Mouse (Mus musculus): ENCODE data around the gene Strn4. TPM values are rescaled to one million over a fixed set of nuclear protein-coding genes. Genes with fewer than 3 reads are reported as not detected.

The Strn4 gene
- polyA plus RNA-seq, 1 experiment from 2014 or later, result 32.8 TPM

GRCm38 (mm10) chr7:16810920-16811648, 4.6 kb upstream of the Strn4 start:
- H3K27ac ChIP-seq, result no peak overlapping the region
- H3K4me3 ChIP-seq (replicated peaks), result peak overlapping the region; percentile 27
- DNase-seq, result no peak
- H3K9me3 ChIP-seq (replicated peaks), result no peaks in the 10 kb centered on the region
- H3K4me2 ChIP-seq, result peak overlapping the region; percentile 62
- peaks cover 4% of the 10 kb centered on the region; the same call in 1 of the 2 replicates for H3K36me3 ChIP-seq
- peak; percentile 9; the same call in 1 of the 2 replicates for ATAC-seq (ENCODE audit: low read depth)
- H3K9ac ChIP-seq, result peak overlapping the region; percentile 17; the same call in 1 of the 2 replicates
- H3K27me3 ChIP-seq, result peaks cover 26% of the 10 kb centered on the region
- H3K4me1 ChIP-seq (replicated peaks), result peaks cover 30% of the 10 kb centered on the region
- WGBS (ENCODE audit: insufficient replicate concordance), result 24% methylated on average over 90 of the region's 90 CpGs

DNA sequence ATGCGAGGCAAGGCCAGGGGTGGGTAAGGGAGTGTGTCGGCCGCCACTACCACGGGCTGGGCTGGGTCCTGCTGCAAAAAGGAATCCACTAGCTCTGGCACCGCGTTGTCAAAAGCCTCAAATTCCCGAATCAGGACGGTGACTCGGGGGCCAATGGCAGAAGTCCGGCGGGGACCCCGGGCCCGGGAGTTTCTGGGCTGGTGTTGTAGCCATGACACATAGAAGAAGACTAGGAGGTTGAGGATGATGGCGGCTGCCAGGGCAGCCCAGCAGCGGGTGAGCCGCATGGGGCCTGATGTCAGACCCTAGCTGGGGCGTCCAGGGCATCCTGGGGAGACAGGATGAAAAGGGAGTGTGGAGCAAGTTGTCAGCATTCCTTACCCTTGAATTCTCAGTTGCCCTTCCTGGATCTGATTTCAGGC, 4.0 kb upstream of the Strn4 start:
- H3K9ac ChIP-seq, result no peak overlapping the region
- peak overlapping the region; percentile 62 for H3K4me2 ChIP-seq
- peaks cover 30% of the 10 kb centered on the region for H3K4me1 ChIP-seq (replicated peaks)
- 47% methylated on average over 17 of the region's 17 CpGs for whole genome bisulfite sequencing (ENCODE audit: insufficient replicate concordance)
- H3K27me3 ChIP-seq, result peaks cover 26% of the 10 kb centered on the region
- peaks cover 4% of the 10 kb centered on the region; the same call in 1 of the 2 replicates for H3K36me3 ChIP-seq
- no peaks in the 10 kb centered on the region for H3K9me3 ChIP-seq (replicated peaks)
- ATAC-seq (ENCODE audit: low read depth), result no peak
- DNase-seq, result no peak
- H3K4me3 ChIP-seq (replicated peaks), result peak overlapping the region; percentile 27
- no peak overlapping the region for H3K27ac ChIP-seq

- peaks cover 4% of the 10 kb centered on the region; the same call in 1 of the 2 replicates for H3K36me3 ChIP-seq
- no peak overlapping the region for H3K27ac ChIP-seq
- peaks cover 26% of the 10 kb centered on the region for H3K27me3 ChIP-seq
- H3K4me1 ChIP-seq (replicated peaks), result peaks cover 38% of the 10 kb centered on the region
- no peak for DNase-seq
- ATAC-seq (ENCODE audit: low read depth), result no peak
- no peak overlapping the region for H3K4me3 ChIP-seq (replicated peaks)
- H3K9me3 ChIP-seq (replicated peaks), result no peaks in the 10 kb centered on the region
- 59% methylated on average over 2 of the region's 2 CpGs for WGBS (ENCODE audit: insufficient replicate concordance)
- H3K4me2 ChIP-seq, result no peak overlapping the region
- no peak overlapping the region for H3K9ac ChIP-seq
Measured at GRCm38 (mm10) chr7:16812505-16812904, 3.2 kb upstream of the Strn4 start.

- H3K9me3 ChIP-seq (replicated peaks), result no peaks in the 10 kb centered on the region
- H3K36me3 ChIP-seq, result peaks cover 8% of the 10 kb centered on the region
- H3K4me1 ChIP-seq (replicated peaks), result peaks cover 65% of the 10 kb centered on the region
- peaks cover 13% of the 10 kb centered on the region for H3K27me3 ChIP-seq
- H3K4me2 ChIP-seq, result peak overlapping the region; percentile 88
- peak; percentile 73 for ATAC-seq (ENCODE audit: low read depth)
- DNase-seq, result peak; percentile 62
- peak overlapping the region; percentile 99 for H3K9ac ChIP-seq
- WGBS (ENCODE audit: insufficient replicate concordance), result under 1% methylated on average over 55 of the region's 55 CpGs
- H3K4me3 ChIP-seq (replicated peaks), result peak overlapping the region; percentile 95
- peak overlapping the region; percentile 92 for H3K27ac ChIP-seq
Measured at GRCm38 (mm10) chr7:16816078-16816474, 387 bp downstream of the Strn4 start.

DNA sequence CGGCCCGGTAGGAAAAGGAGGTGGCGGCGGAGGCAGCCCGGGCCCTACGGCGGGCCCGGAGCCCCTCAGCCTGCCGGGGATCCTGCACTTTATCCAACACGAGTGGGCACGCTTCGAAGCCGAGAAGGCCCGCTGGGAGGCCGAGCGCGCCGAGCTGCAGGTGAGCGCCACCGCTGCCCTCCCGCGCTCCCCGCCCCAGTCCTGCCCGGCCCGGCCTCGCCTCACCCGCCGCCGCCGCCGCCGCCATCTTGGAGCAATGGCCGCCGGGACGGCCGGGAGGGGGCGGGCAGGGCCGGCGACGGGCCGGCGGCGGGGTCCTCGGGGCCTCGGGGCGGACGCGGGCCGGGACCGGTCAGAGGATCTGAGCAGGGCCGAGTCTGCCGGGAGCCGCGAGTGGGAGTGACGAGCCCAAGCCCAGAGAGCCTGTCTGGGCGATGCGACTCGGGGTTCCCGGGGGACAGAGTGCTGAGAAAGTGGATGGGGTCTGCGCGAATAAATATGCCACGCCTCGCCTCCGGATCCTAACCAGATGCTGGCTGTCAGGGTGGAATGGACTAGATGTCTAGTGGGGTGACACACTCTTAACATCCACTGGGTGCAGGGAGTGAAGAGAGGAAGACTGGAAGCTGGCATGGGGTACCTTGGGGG, 910 bp downstream of the Strn4 start, which contains the start of gene Fkrp:
TSS of gene Fkrp (minus strand) at position 258 of the 648 bp plus-strand sequence.
- Histone ChIP-seq H3K27ac (peak within 1 kb of the TSS; percentile 92), H3K9me3 (replicated peaks) (no peaks in the 10 kb centered on the region), H3K4me2 (peak within 1 kb of the TSS; percentile 88), H3K27me3 (peaks cover 8% of the 10 kb centered on the region), H3K36me3 (peaks cover 10% of the 10 kb centered on the region), H3K4me3 (replicated peaks) (peak within 1 kb of the TSS; percentile 95), H3K9ac (peak within 1 kb of the TSS; percentile 99), H3K4me1 (replicated peaks) (peaks cover 65% of the 10 kb centered on the region)
- ATAC-seq (ENCODE audit: low read depth) (peak; percentile 69), DNase-seq (peak; percentile 37)
- WGBS (ENCODE audit: insufficient replicate concordance), result under 1% methylated on average over 55 of the region's 64 CpGs

DNA sequence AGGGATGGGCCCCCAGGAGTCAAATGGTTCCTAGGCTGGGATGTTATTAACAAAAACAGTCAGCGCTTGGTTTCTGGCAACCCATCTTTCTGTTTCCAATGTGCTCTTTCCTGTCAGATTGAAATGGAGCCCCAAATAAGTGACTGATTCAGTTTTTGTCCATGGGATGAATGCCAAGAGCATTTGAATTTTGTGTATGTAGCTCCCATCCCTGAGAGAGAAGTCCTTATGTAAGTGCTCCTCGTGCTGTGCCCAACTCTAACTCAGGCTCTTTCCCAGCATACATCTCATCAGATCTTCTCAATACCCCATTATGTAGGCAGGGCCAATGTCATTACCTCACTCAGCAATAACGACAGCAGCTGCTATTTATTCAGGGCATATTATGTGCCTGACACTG, 2.0 kb downstream of the Strn4 start:
- H3K27ac ChIP-seq, result peak overlapping the region; percentile 92
- peaks cover 21% of the 10 kb centered on the region for H3K36me3 ChIP-seq
- peak overlapping the region; percentile 88 for H3K4me2 ChIP-seq
- peaks cover 73% of the 10 kb centered on the region for H3K4me1 ChIP-seq (replicated peaks)
- peak overlapping the region; percentile 99 for H3K9ac ChIP-seq
- no peak for DNase-seq
- ATAC-seq (ENCODE audit: low read depth), result no peak
- peak overlapping the region; percentile 95 for H3K4me3 ChIP-seq (replicated peaks)
- WGBS (ENCODE audit: insufficient replicate concordance), result 74% methylated on average over 3 of the region's 3 CpGs
- no peaks in the 10 kb centered on the region for H3K9me3 ChIP-seq (replicated peaks)
- H3K27me3 ChIP-seq, result no peaks in the 10 kb centered on the region

- peak; percentile 89 for ATAC-seq (ENCODE audit: low read depth)
- 13% methylated on average over 5 of the region's 5 CpGs for WGBS (ENCODE audit: insufficient replicate concordance)
- peak overlapping the region; percentile 88 for H3K4me2 ChIP-seq
Measured at GRCm38 (mm10) chr7:16819794-16820193, 4.1 kb downstream of the Strn4 start.

DNA sequence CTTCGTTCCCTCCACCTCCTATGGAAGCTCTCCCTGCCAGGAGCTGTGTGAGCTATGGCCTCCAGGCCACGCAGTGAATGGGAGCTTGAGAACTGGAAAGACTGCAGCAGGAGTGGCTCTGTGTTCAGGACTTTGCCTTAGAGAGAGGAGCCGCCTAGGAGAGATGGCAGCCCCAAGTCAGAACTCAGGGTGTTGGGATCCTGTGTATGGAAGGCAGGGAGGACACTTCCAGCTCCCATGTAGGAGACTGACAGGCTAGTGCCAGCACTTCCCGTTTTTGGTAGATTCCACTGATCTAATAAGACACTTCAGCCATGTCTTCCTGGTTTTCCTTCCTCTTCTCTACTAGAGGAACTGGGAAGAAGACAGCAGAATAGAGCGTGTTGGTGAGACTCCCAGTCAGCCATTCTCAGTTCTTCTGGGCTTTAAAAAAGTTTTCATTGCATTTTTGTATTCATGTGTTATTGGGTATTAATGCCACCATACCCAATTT, 4.6 kb downstream of the Strn4 start:
- ATAC-seq (ENCODE audit: low read depth) (no peak), DNase-seq (no peak)
- H3K4me3 ChIP-seq (replicated peaks), result peak overlapping the region; percentile 35
- peaks cover 41% of the 10 kb centered on the region for H3K36me3 ChIP-seq
- WGBS (ENCODE audit: insufficient replicate concordance), result 31% methylated on average over 5 of the region's 5 CpGs
- peak overlapping the region; percentile 88 for H3K4me2 ChIP-seq
- H3K27me3 ChIP-seq, result no peaks in the 10 kb centered on the region
- H3K4me1 ChIP-seq (replicated peaks), result peaks cover 76% of the 10 kb centered on the region
- H3K9ac ChIP-seq, result peak overlapping the region; percentile 66
- H3K27ac ChIP-seq, result peak overlapping the region; percentile 90
- H3K9me3 ChIP-seq (replicated peaks), result no peaks in the 10 kb centered on the region

More at GRCm38 (mm10) chr7:16819794-16820193, 4.1 kb downstream of the Strn4 start:
- Histone ChIP-seq H3K4me3 (replicated peaks) (peak overlapping the region; percentile 35), H3K9me3 (replicated peaks) (no peaks in the 10 kb centered on the region), H3K36me3 (peaks cover 36% of the 10 kb centered on the region), H3K4me1 (replicated peaks) (peaks cover 81% of the 10 kb centered on the region), H3K9ac (peak overlapping the region; percentile 66), H3K27ac (peak overlapping the region; percentile 90), H3K27me3 (no peaks in the 10 kb centered on the region)
- DNase-seq, result peak; percentile 51

DNA sequence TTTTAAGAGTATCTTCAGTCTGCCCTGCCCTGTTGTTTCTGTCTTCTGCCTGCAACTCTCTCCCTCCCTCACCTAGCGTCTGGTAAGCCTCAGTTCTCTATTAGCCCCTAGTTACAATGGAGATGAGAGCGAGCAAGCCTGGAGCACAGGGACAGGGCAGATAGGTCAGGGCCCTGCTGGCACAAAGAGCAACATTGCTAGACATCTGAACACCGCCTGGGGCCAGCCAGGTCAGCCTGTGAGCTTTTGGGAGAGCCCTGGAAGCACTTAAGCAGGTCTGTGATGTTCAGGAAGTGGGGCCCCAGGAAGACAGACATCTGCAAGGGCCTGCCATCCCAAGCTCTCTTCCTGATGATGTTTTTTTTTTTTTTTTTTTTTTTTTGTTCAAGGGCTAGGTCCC, 5.4 kb downstream of the Strn4 start:
- H3K36me3 ChIP-seq, result peaks cover 49% of the 10 kb centered on the region
- ATAC-seq (ENCODE audit: low read depth) (no peak), DNase-seq (no peak)
- H3K9ac ChIP-seq, result 0 out of 2 replicates have a peak overlapping the region, but pooled peaks have one; percentile 66
- peak overlapping the region; percentile 56 for H3K27ac ChIP-seq
- 50% methylated on average over 3 of the region's 3 CpGs for WGBS (ENCODE audit: insufficient replicate concordance)
- peaks cover 73% of the 10 kb centered on the region for H3K4me1 ChIP-seq (replicated peaks)
- peak overlapping the region; percentile 88; the same call in 1 of the 2 replicates for H3K4me2 ChIP-seq
- no peaks in the 10 kb centered on the region for H3K9me3 ChIP-seq (replicated peaks)
- no peaks in the 10 kb centered on the region for H3K27me3 ChIP-seq
- H3K4me3 ChIP-seq (replicated peaks), result no peak overlapping the region

DNA sequence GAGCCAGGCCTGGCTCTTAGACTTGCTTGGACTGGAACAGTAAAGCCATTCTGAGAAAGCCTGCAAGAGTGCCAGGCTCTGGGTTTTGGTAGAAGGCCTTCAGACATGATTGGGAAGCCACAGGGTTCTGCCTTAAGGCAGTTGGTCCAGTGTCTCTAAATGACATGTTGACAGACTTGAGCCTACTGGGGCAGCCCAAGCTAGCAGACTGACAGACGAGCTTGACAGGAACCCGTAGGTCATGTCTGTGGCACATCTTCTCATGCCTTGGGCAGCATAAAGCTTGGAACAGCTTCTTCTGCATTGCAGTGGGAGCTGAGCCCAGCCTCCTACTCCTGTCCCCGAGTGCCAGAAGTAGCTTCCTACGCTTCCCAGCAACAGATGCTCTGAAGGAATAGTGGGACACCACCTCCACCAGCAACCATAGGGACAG, 6.0 kb downstream of the Strn4 start:
- 82% methylated on average over 4 of the region's 4 CpGs for WGBS (ENCODE audit: insufficient replicate concordance)
- ATAC-seq (ENCODE audit: low read depth) (no peak), DNase-seq (no peak)
- Histone ChIP-seq H3K9me3 (replicated peaks) (no peaks in the 10 kb centered on the region), H3K27me3 (no peaks in the 10 kb centered on the region), H3K4me3 (replicated peaks) (no peak overlapping the region), H3K36me3 (peaks cover 55% of the 10 kb centered on the region), H3K4me1 (replicated peaks) (peaks cover 78% of the 10 kb centered on the region), H3K4me2 (no peak overlapping the region), H3K9ac (0 out of 2 replicates have a peak overlapping the region, but pooled peaks have one; percentile 29), H3K27ac (peak overlapping the region; percentile 56; the same call in 1 of the 2 replicates)

GRCm38 (mm10) chr7:16823734-16824133, 8.0 kb downstream of the Strn4 start:
- no peaks in the 10 kb centered on the region for H3K9me3 ChIP-seq (replicated peaks)
- no peak overlapping the region for H3K9ac ChIP-seq
- DNase-seq, result no peak
- H3K36me3 ChIP-seq, result peaks cover 72% of the 10 kb centered on the region
- ATAC-seq (ENCODE audit: low read depth), result no peak
- no peaks in the 10 kb centered on the region for H3K27me3 ChIP-seq
- no peak overlapping the region for H3K27ac ChIP-seq
- WGBS (ENCODE audit: insufficient replicate concordance), result 69% methylated on average over 5 of the region's 5 CpGs
- no peak overlapping the region for H3K4me2 ChIP-seq
- no peak overlapping the region for H3K4me3 ChIP-seq (replicated peaks)
- peaks cover 66% of the 10 kb centered on the region for H3K4me1 ChIP-seq (replicated peaks)

Data from liver, embryonic 13.5 days (tissue).